Mouse (Mus musculus) ES-E14 (cell line): ENCODE results near the gene Slc38a7. TPM values are rescaled to one million over a fixed set of nuclear protein-coding genes. Genes with fewer than 3 reads are reported as not detected.
A peak's percentile ranks its signal among the peaks of the same experiment; 100 is the strongest.

Source experiments
- DNase-seq: peaks from one replicate; pipeline ENCODE4 v3.0.0-alpha.2; 2013; ENCODE audit warnings: low read depth, low spot score
- H3K27ac ChIP-seq: 2 replicates; pipeline ENCODE4 v1.5.1; 2012; ENCODE audit warnings: low read depth, mild to moderate bottlenecking, low read length, moderate library complexity, mixed read lengths; ENCODE audit not compliant: poor library complexity, insufficient read depth, severe bottlenecking
- H3K36me3 ChIP-seq: 2 replicates; pipeline ENCODE4 v1.6.1; 2012; ENCODE audit warnings: mild to moderate bottlenecking, low read length, moderate library complexity, mixed read lengths; ENCODE audit not compliant: control insufficient read depth, poor library complexity, insufficient read depth, severe bottlenecking
- H3K4me1 ChIP-seq, 2 experiments: fragments of 150-350 bp in 1 of 2; sonication (generic) in 1 of 2; 2 replicates each; pipeline ENCODE4 v1.6.1; 2012; ENCODE audit warnings: low read length in 2 of 2, mild to moderate bottlenecking in 1 of 2, mixed read lengths in 1 of 2; ENCODE audit not compliant: control insufficient read depth in 2 of 2, insufficient read depth in 2 of 2, poor library complexity in 1 of 2
- H3K4me3 ChIP-seq, 2 experiments: fragments of 150-350 bp in 1 of 2; sonication (generic) in 1 of 2; 2 replicates each; pipeline ENCODE4 v1.5.1; 2012; ENCODE audit warnings: low read length in 2 of 2, low read depth in 1 of 2, mild to moderate bottlenecking in 1 of 2, mixed read lengths in 1 of 2; ENCODE audit not compliant: insufficient read depth in 1 of 2, poor library complexity in 1 of 2, severe bottlenecking in 1 of 2
- H3K9ac ChIP-seq: 2 replicates; pipeline ENCODE4 v1.6.1; 2012; ENCODE audit warnings: low read depth, mild to moderate bottlenecking, low read length, mixed read lengths; ENCODE audit not compliant: poor library complexity, insufficient read depth, severe bottlenecking
- H3K9me3 ChIP-seq: fragments of 150-350 bp; sonication (generic); 2 replicates; pipeline ENCODE4 v1.6.1; 2012; ENCODE audit warnings: low read depth, mild to moderate bottlenecking, low read length; ENCODE audit not compliant: control insufficient read depth, insufficient read depth
- CHD2 ChIP-seq: IDR thresholded peaks from 2 replicates; pipeline ENCODE4 v1.6.1; 2014; ENCODE audit warnings: mild to moderate bottlenecking, low read depth, low read length, inconsistent platforms
- HCFC1 ChIP-seq: IDR thresholded peaks from 2 replicates; pipeline ENCODE4 v1.6.1; 2012; ENCODE audit warnings: low read length, inconsistent platforms, borderline replicate concordance; ENCODE audit not compliant: insufficient read depth
- MAFK ChIP-seq: IDR thresholded peaks from 2 replicates; pipeline ENCODE4 v1.6.1; 2014; ENCODE audit warnings: mild to moderate bottlenecking, low read depth, low read length, inconsistent platforms; ENCODE audit not compliant: insufficient read depth
- ZC3H11A ChIP-seq: IDR thresholded peaks from 2 replicates; pipeline ENCODE4 v1.6.1; 2012; ENCODE audit warnings: low read depth, mild to moderate bottlenecking, inconsistent platforms, low read length, borderline replicate concordance
- ZNF384 ChIP-seq: IDR thresholded peaks from 2 replicates; pipeline ENCODE4 v1.6.1; 2012; ENCODE audit warnings: low read depth, low read length, inconsistent platforms
- in situ Hi-C, 2 experiments: fragments of 600-800 bp; cut with MboI; formaldehyde crosslinking; loops; one replicate each; pipeline ENCODE4 v1.15.1; 2025; ENCODE audit warnings: low sequenced_read_pairs in 2 of 2, inconsistent platforms in 1 of 2; ENCODE audit not compliant: unreplicated experiment in 2 of 2
- total RNA-seq: library from RNA; depleted of rRNA; stranded (reverse); fragments of 300-350 nt; gene quantifications from 2 replicates; pipeline ENCODE4 v1.2.3, GENCODE M21; 2012

The Slc38a7 gene
- total RNA-seq, 1 experiment, result 47.9 TPM

DNA sequence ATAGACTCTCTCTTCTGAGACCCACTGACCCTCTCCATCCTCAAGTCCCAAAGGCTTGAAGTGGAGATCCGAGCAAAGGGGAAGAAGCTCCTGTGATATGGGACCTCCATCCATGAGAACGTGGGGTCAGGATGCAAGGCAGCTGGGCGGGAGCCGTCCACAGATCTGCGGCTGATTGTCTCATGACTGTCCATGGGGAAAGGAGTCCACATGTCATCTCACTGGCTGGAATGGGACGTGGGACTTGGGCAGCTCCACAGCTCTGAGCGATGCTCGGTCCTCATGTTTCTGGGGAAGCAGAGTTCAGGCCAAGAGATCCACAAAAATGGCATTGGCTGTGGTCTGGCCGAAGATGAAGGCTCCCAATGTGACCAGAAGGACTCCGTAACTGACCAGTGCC lies 16.1 kb downstream of the Slc38a7 start:
- Histone ChIP-seq H3K9ac (peak overlapping the region; percentile 8; the same call in 1 of the 2 replicates), H3K4me1 (peaks cover 8 to 28% of the 10 kb centered on the region in 2 experiments; a peak in 3 of 4 replicates), H3K4me3 (no peak overlapping the region), H3K27ac (no peak overlapping the region), H3K9me3 (no peaks in the 10 kb centered on the region), H3K36me3 (peaks cover 17% of the 10 kb centered on the region)
- in situ Hi-C loops, result no loop called here
- no peak for DNase-seq
- TF ChIP-seq MAFK (no peak), HCFC1 (no peak), CHD2 (no peak), ZNF384 (no peak), ZC3H11A (no peak)

DNA sequence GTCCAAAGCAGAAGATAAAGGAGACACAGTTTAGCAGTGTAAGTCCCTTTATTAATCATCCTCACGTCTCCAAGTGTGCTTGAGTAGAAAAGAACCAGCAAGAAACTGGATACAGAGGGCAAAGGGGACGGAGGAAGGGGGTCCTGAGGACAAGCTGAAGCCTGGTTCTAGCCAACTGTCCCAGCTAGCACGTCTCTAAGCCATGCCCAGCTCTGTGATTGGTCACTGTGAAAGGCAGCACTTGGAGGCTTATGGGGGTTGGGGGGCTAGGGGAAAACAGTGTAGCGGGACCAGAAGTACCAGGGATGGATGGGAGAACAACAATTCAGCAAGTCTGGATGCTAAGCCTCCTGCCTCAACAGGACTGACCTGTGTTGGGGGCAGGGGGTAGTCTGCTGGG lies 17.4 kb downstream of the Slc38a7 start:
- no peak for TF ChIP-seq MAFK
- TF ChIP-seq HCFC1, result no peak
- TF ChIP-seq ZC3H11A, result no peak
- TF ChIP-seq CHD2, result no peak
- no peak for TF ChIP-seq ZNF384
- H3K4me1 ChIP-seq, result peaks cover 8 to 26% of the 10 kb centered on the region in 2 experiments; a peak in 3 of 4 replicates
- no peak for DNase-seq
- no peak overlapping the region for H3K9ac ChIP-seq
- peaks cover 9% of the 10 kb centered on the region for H3K36me3 ChIP-seq
- no peak overlapping the region for H3K4me3 ChIP-seq
- in situ Hi-C loops, result no loop called here
- H3K9me3 ChIP-seq, result no peaks in the 10 kb centered on the region
- peak overlapping the region; percentile 25; the same call in 1 of the 2 replicates for H3K27ac ChIP-seq

DNA sequence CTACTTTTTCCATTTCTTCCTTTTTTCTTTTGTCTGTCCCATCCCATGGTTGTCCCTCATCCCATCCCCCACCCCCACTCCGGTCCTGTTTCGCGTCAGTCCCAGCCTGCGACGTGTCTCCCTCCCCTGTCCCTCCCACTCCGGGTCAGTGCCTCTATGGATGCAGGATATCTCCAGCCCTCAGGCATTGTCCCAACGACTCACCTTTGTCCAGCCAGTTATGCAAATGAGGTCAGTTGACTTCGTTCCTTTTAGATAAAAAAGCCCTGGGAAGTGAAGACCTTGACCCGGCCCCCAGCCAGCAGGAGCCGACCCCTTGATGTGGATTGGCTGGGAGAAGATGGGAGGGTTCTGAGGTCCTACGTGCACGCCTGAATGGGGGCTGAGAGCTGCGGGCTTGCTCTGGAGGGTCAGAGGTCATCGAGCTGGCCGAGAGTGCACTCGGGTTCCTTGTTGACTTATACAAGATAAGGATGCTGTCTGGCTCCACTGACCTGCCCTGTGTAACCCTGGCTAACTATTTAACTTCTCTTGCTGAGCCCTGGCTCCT lies 19.8 kb downstream of the Slc38a7 start:
- Histone ChIP-seq H3K9me3 (no peaks in the 10 kb centered on the region), H3K9ac (peak overlapping the region; percentile 56), H3K36me3 (peaks cover 6% of the 10 kb centered on the region; the same call in 1 of the 2 replicates), H3K4me1 (peaks cover 10 to 30% of the 10 kb centered on the region in 2 experiments), H3K27ac (peak overlapping the region; percentile 73), H3K4me3 (peak overlapping the region; percentile 40 to 65)
- DNase-seq, result peak; percentile 92
- in situ Hi-C loops, result no loop called here
- no peak for TF ChIP-seq ZC3H11A
- TF ChIP-seq MAFK, result no peak
- no peak for TF ChIP-seq ZNF384
- 0 out of 2 replicates have a peak, but pooled peaks have one; percentile 12 for TF ChIP-seq CHD2
- no peak for TF ChIP-seq HCFC1

DNA sequence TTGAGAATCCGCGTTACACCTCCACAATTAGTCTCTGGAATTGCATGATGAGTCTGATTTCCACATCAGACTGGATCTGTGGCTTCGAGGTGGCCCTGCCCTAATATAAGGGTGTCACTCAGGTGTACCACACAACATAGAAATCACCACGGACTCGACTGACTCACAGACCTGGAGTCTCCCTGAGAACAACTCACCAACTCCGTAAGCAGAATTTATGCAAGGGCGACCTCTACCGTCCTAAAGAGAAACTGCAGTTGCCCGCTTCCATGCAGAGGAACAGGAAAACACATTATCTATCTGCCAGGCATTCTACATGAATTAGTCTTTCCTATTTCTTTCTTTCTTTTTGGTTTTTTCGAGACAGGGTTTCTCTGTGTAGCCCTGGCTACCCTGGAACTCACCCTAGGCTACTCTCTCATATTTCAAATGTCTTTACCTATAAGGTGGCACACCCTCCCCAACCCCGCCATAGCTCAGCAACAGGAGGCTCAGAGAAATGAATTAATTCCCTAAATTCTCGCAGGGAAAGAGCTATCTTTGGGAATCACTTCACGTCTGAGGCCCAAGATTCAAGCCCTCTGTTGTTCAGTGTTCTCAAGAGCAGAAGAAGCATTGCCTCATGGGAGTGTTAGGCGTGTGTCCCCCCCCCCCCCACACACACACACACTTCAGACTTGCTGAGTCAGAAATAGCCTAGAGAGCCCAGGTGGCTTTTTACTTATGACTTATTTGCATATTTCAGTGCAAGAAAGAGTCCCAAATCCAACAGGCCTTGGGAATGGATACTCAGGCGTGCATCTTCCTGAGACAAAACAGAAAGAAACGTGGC lies 20.5 kb downstream of the Slc38a7 start:
- peak overlapping the region; percentile 56; the same call in 1 of the 2 replicates for H3K9ac ChIP-seq
- in situ Hi-C loops, result no loop called here
- H3K9me3 ChIP-seq, result no peaks in the 10 kb centered on the region
- TF ChIP-seq ZC3H11A (peak; percentile 19; the same call in 1 of the 2 replicates), CHD2 (no peak), ZNF384 (no peak), MAFK (peak; percentile 83), HCFC1 (peak; percentile 16; the same call in 1 of the 2 replicates)
- H3K4me1 ChIP-seq, result peaks cover 10 to 34% of the 10 kb centered on the region in 2 experiments
- peak overlapping the region; percentile 43 to 65 for H3K4me3 ChIP-seq
- H3K27ac ChIP-seq, result peak overlapping the region; percentile 73
- peaks cover 6% of the 10 kb centered on the region; the same call in 1 of the 2 replicates for H3K36me3 ChIP-seq
- peak; percentile 86 for DNase-seq
